Mouse (Mus musculus) granulocyte monocyte progenitor cell, adult 5-6 weeks (primary cell): ENCODE results near the gene Slc38a11. TPM values are rescaled to one million over a fixed set of nuclear protein-coding genes. Genes with fewer than 3 reads are reported as not detected.

ENCODE experiments used
- ATAC-seq: replicated peaks from 2 replicates; pipeline ENCODE4 v1.8.0; 2016; ENCODE audit warnings: mild to moderate bottlenecking, moderate TSS enrichment, inconsistent platforms; ENCODE audit not compliant: poor library complexity, severe bottlenecking
- total RNA-seq, 2 experiments: library from RNA; stranded (forward) in 1 of 2; stranded (reverse) in 1 of 2; fragments of 200-712, 200-1000 nt in 1 of 2; fragments of >200 nt in 1 of 2; fragmentation: Nextera tagmentation in 1 of 2; gene quantifications; 2 replicates each; pipeline ENCODE4 v1.2.3; 2014 to 2017

The Slc38a11 gene
- total RNA-seq, 2 experiments from 2014 or later: not detected

- no peak for ATAC-seq
These were observed 29.7 kb downstream of the Slc38a11 start for GRCm38 (mm10) chr2:65334091-65334490.

GRCm38 (mm10) chr2:65331321-65331720, 32.5 kb downstream of the Slc38a11 start:
- ATAC-seq: peak; percentile 97

DNA sequence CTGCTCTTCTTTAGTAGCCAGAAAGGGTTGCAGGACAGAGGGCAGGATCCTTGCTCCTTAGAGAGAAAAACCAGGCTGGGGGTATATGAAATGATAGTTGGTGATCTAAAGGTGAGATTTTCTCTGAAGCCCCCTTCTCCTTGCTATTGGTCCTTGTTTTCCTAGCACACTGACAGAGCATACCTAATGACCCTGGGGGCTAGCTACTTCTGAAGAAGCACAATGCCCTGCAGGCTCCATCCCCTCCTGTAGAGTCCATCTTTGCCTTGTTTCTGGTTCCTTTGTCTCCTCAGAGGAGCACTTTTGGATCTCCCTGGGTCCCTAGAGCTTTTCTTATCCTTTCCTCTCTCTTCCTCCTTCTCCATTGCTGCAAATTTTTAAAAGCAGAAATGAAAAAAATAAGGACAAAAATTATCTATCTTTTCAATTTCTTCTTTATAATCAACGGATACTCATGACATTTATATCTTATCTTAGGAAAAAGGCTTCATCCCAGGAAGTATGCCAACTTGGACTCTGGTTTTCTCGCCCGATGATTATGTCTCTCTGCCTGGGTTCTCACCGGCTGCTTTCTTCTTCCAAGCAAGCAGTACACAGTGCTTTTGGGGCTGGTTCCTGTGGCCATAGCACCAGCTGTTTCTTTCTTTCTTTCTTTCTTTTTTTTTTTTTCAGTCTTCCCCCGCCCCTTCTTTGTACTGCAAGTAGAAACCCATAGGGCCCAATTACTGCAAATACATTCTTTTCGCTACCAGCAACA, 41.7 kb downstream of the Slc38a11 start:
- no peak for ATAC-seq

GRCm38 (mm10) chr2:65320975-65321374, 42.9 kb downstream of the Slc38a11 start:
- no peak for ATAC-seq

DNA sequence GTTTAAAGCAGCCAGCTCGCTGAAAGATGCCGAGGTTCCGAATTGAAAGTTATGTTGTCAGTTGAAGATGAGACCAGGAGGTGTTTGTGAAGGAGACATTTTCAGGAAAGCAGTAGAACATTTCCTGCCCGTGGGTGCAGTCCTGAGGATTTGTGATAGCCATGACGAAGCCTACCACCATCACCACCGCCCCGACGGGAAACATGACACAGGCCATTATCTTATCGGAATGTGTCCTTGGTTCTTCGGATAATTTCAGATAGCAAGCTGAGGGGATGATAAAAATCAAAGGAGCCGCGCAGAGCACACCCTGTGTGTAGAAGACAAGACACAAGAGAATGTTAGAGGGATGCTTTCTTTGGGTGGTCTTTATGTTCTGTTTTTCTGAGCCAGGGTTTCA, 47.1 kb downstream of the Slc38a11 start:
- ATAC-seq: no peak

DNA sequence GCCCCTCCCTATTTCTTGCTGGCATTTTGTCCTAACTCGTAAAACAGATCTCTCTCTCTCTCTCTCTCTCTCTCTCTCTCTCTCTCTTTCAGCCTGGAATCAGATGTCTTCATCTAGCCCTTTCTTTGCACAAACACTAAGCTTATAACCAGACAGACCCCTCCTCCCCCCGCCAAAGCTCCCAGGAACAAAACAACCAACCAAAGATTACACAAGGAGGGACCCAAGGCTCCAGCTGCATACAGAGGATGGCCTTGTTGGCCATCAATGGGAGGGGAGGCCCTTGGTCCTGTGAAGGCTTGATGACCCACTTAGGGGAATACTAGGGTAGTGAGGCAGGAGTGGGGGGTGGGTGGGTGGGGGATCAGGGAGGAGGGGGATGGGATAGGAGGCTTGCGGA, 52.6 kb downstream of the Slc38a11 start:
- ATAC-seq: no peak

DNA sequence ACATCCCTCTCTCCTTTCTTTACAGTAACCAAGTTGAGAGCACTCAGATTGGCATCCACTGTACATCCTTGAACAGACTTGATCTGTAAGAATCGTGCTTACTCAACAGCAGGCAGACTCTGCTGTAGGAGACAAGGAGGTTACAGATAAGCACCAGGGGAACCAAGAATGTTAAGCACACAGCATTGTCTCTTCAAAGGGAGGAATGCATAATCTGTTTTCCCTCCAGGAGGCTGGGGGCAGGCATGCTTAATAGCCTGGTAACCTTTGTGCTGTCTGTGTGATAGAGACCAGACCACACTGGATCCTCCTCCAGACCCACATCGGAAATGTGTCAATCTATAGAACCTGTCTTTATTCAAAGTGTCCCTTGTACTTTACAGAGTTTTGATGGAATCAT, 67.3 kb downstream of the Slc38a11 start:
- ATAC-seq: no peak

DNA sequence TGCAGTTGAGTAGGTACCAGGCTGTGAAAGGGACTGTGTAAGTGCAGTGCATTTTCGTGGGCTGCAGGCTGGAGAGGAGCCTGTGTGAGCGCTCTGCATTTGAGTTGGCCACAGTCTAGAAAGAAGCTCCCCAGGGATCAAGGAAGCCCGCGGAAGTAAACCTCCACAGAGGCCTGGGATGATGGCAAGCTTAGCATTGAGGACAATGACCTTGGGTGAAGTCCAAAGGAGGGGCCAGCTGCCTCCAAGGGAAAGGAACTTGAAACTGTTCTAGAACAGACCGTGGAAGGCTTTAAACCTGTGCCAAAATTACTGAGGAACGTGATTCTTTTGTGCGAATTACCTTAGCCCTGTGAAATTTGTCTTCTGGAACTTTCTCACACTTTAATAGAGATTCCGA, 69.7 kb downstream of the Slc38a11 start:
- ATAC-seq: peak; percentile 42

DNA sequence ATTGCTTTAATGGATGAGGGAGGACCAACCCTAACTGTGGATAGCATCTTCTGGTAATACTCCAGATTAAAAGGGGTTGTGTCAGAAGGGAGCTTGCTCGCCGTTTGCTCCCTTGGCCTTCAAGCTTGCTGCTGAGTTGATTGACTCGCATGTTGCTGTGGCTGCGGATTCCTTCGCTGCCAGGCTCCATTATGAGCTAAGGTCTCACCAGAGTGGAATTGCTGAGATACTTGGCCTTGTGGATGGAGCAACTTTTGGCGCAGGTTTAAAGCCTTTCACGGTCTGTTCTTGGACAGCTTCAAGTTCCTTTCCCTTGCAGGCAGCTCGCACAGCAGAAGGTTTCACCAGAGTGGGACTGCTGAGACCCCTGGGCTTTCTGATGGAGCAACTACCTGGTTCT, 70.4 kb downstream of the Slc38a11 start:
- ATAC-seq: no peak

GRCm38 (mm10) chr2:65289721-65290120, 74.1 kb downstream of the Slc38a11 start:
- no peak for ATAC-seq

- ATAC-seq: no peak
These were observed 75.1 kb downstream of the Slc38a11 start for GRCm38 (mm10) chr2:65288696-65289095.

DNA sequence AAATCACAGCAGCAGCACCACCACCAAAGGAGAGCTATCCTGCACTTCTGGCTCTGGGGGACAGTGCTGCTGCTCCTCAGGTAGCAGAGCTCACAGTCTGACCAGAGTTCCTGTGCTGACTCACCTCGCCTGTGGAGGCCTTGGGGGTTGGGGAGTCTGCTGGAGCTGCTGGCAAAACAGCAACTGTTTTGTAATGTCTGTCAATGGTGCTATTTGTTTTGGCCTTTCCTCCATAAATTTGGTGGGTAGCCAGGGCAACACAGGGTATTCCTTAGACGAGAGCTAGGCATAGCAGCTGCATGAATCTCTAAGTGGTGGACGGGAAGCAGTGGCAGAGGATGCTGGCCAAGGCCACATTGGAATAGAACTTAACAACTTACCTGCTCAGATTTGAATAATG, 78.5 kb downstream of the Slc38a11 start:
- ATAC-seq: no peak

DNA sequence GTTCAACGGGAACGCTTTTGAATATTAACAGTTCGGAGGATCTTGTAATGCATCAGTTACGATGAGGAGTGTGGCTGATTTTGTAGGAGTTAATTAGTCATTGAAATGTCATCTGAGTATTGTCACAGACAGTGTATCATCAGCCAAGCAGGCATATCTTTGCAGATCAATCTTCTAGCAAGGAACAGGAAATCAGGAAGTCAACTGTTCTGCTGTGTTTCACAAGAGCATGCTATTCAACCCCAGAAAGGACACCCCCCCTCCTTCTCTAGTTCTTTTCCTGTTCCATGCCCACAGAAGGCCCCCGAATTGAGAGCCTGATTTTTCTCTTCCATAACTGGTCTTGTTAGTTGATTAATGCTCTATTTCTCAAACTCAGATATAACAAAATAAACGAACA, 80.9 kb downstream of the Slc38a11 start:
- peak; percentile 97 for ATAC-seq

GRCm38 (mm10) chr2:65279029-65279690, 84.7 kb downstream of the Slc38a11 start:
- no peak for ATAC-seq

- no peak for ATAC-seq
These were observed 88.3 kb downstream of the Slc38a11 start for GRCm38 (mm10) chr2:65275443-65276061.

DNA sequence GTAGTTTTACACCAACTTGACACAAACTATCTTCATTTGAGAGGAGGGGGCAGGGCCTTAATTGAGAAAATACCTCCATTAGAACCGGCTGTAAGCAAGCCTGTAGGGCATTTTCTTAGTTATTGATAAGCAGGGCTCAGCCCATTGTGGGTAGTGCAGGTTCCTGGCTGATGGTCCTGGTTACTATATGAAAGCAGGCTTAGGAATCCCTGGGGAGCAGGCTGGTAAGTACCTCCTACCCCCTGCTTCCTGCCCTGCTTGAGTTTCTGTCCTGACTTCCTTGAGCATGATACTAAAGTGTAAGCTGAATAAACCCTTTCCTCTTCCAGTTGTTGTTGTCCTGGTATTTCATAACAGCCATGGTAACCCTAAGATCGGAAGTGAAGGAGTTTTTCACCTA, 89.9 kb downstream of the Slc38a11 start:
- ATAC-seq: no peak

DNA sequence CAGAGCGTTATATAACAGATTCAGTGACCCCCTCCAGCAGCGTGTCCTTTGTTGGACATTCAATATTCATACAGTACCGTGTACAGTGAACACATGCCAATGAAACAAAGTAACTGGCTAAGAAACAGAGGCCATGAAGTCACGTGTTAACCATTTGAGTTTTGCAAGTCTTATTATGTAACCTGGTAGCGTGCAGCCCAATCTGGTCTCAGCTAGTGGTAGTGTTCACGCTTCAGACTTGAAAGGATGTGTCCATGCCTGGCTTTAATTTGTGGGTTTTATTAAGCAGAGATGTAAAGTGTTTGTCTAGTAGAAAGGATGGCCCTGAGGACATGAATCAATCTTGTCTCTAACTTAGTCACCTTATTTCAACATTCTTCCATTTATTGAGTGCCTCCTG, 95.1 kb downstream of the Slc38a11 start:
- ATAC-seq: no peak

DNA sequence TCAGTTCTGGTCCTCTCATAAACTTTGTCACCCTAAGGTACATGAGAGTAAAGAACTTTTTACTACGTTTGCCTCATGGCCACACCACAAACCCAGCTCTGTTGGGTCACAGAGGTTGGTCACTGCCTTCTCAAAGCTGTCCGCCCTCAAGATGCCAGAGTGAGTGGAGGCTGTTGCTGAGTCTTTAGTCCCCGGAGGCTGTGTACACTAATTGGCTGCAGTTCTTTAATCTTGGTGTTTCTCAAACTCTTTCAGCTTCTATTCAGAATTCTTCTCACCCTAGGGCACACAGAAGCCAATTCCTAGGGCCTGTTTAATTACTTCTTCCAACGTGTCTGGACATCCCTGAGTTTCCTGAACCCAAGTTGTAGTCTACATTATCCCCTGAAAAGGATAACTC, 96.0 kb downstream of the Slc38a11 start:
- no peak for ATAC-seq

DNA sequence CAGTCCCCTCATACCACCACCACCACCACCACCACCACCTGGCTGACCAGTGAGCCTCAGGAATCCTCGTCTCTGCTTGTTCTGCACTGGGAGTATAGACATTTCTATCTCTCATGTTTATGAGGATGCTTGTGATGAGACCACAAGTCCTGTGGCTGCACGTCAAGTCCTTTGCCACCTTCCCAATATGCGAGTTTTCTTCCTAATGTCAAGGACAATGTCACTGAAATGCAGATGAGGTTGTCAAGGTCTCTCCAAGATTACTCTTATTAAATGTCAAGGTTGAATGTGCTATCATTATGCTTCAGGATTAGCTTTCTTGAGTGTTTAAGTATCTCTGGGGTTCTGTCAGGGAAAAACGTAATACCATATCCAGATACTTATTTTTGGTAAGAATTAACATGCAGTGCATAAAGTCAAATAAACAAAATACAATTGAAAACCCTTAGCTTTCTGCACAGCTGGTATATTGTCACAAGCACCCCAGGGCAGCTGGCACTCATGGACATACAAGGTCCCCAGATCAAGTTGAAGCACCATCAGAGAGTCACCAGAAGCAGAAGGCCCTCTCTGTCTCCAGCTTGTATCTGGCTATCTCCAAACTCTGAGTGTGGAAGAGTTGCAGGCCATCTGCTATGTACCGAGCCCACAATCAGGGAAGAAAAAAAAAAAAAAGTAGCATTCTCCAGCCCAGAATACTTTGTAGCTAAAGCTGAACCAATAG, 97.1 kb downstream of the Slc38a11 start:
- no peak for ATAC-seq
